Mouse (Mus musculus) lung, postnatal 25 days (tissue): ENCODE measurements around the gene Pim3.

Source experiments
- DNase-seq: peaks from one replicate; pipeline ENCODE4 v3.0.0; 2022; ENCODE audit warnings: low spot score

The Pim3 gene

GRCm38 (mm10) chr15:88837199-88837932 is 24.6 kb upstream of the Pim3 start:
- DNase-seq, result peak; percentile 87

- DNase-seq, result peak; percentile 54
These were observed 24.0 kb upstream of the Pim3 start for GRCm38 (mm10) chr15:88837977-88838376.

GRCm38 (mm10) chr15:88839271-88839670 is 22.7 kb upstream of the Pim3 start:
- DNase-seq, result no peak

GRCm38 (mm10) chr15:88840126-88840525 is 21.9 kb upstream of the Pim3 start:
- DNase-seq, result peak; percentile 78

- no peak for DNase-seq
These were observed 20.8 kb upstream of the Pim3 start for GRCm38 (mm10) chr15:88841160-88841559.

GRCm38 (mm10) chr15:88841580-88842299 is 20.2 kb upstream of the Pim3 start:
- no peak for DNase-seq

GRCm38 (mm10) chr15:88842300-88842673 is 19.7 kb upstream of the Pim3 start:
- DNase-seq, result no peak

- DNase-seq, result no peak
These were observed 18.4 kb upstream of the Pim3 start for GRCm38 (mm10) chr15:88843486-88844097.

GRCm38 (mm10) chr15:88844966-88845365 is 17.0 kb upstream of the Pim3 start:
- DNase-seq, result no peak

GRCm38 (mm10) chr15:88848661-88849060 is 13.3 kb upstream of the Pim3 start:
- no peak for DNase-seq

- DNase-seq, result no peak
These were observed 12.4 kb upstream of the Pim3 start for GRCm38 (mm10) chr15:88849621-88850020.

GRCm38 (mm10) chr15:88850146-88850826 is 11.7 kb upstream of the Pim3 start:
- peak; percentile 97 for DNase-seq

- no peak for DNase-seq
These were observed 10.9 kb upstream of the Pim3 start for GRCm38 (mm10) chr15:88851076-88851475.

- peak; percentile 93 for DNase-seq
These were observed 10.4 kb upstream of the Pim3 start for GRCm38 (mm10) chr15:88851507-88852149.

- no peak for DNase-seq
These were observed 8.9 kb upstream of the Pim3 start for GRCm38 (mm10) chr15:88853106-88853505.

- no peak for DNase-seq
These were observed 7.6 kb upstream of the Pim3 start for GRCm38 (mm10) chr15:88854119-88854968.

- DNase-seq, result peak; percentile 77
These were observed 6.8 kb upstream of the Pim3 start for GRCm38 (mm10) chr15:88854969-88855830.

- DNase-seq, result no peak
These were observed 6.0 kb upstream of the Pim3 start for GRCm38 (mm10) chr15:88855896-88856417.

- DNase-seq, result no peak
These were observed 5.4 kb upstream of the Pim3 start for GRCm38 (mm10) chr15:88856613-88857012.

GRCm38 (mm10) chr15:88857361-88857760 is 4.6 kb upstream of the Pim3 start:
- DNase-seq, result no peak
